Mouse (Mus musculus): ENCODE measurements at regions not wholly inside any gene's neighbourhood (a gene's known extent, or its start where the extent isn't known, plus 50 kb on each side); places are given as distances from the start of the nearest gene placed in this dataset.

DNA sequence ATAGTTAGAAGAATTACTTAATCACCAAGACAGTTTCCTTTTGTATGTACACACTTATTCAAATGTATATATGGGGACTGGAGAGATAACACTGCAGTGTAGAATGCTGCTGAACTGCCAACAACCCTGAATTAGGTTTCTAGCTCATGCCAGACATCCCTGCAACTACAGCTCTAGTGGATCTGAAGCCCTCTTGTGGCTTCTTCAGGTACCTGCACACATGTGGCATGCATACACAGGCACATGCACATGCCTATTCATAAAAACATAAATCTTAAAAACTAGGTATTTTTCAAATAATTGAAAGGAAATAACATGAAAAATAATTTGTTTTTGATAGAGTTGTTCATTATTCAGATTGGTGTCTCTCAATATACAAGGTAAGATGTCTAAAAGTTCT lies 445.1 kb upstream of the Cited2 start:
- Histone ChIP-seq H3K27ac (ENCODE audit: insufficient read depth, low read length) (no peak overlapping the region), H3K27me3 (ENCODE audit: control insufficient read depth, insufficient read depth, low read length, poor library complexity, severe bottlenecking) (no peaks in the 10 kb centered on the region), H3K36me3 (ENCODE audit: control insufficient read depth, insufficient read depth, low read length, poor library complexity, severe bottlenecking) (no peaks in the 10 kb centered on the region), H3K4me3 (ENCODE audit: low read depth, low read length) (no peak overlapping the region), H3K9ac (ENCODE audit: low read depth, poor library complexity, severe bottlenecking) (no peak overlapping the region), H3K4me1 (ENCODE audit: control insufficient read depth, insufficient read depth, low read length) (no peaks in the 10 kb centered on the region), H3K9me3 (replicated peaks; ENCODE audit: control insufficient read depth, insufficient read depth, low read length, poor library complexity, severe bottlenecking) (no peaks in the 10 kb centered on the region)
- TF ChIP-seq CTCF (IDR thresholded peaks at IDR 0.05; ENCODE audit: low read depth, low read length): no peak
- TF ChIP-seq POLR2A (IDR thresholded peaks at IDR 0.05; ENCODE audit: insufficient read depth, low read length): no peak
- TF ChIP-seq EP300 (IDR thresholded peaks at IDR 0.05; ENCODE audit: insufficient read depth, low read depth, low read length): no peak

- Histone ChIP-seq H3K4me3 (ENCODE audit: low read depth, low read length) (no peak overlapping the region), H3K4me1 (ENCODE audit: control insufficient read depth, insufficient read depth, low read length) (no peaks in the 10 kb centered on the region), H3K9ac (ENCODE audit: low read depth, poor library complexity, severe bottlenecking) (no peak overlapping the region), H3K36me3 (ENCODE audit: control insufficient read depth, insufficient read depth, low read length, poor library complexity, severe bottlenecking) (no peaks in the 10 kb centered on the region), H3K27me3 (ENCODE audit: control insufficient read depth, insufficient read depth, low read length, poor library complexity, severe bottlenecking) (no peaks in the 10 kb centered on the region), H3K27ac (ENCODE audit: insufficient read depth, low read length) (no peak overlapping the region), H3K9me3 (replicated peaks; ENCODE audit: control insufficient read depth, insufficient read depth, low read length, poor library complexity, severe bottlenecking) (no peaks in the 10 kb centered on the region; the same call in 1 of the 2 replicates)
- TF ChIP-seq EP300 (IDR thresholded peaks at IDR 0.05; ENCODE audit: insufficient read depth, low read depth, low read length): no peak
- TF ChIP-seq CTCF (IDR thresholded peaks at IDR 0.05; ENCODE audit: low read depth, low read length): no peak
- TF ChIP-seq POLR2A (IDR thresholded peaks at IDR 0.05; ENCODE audit: insufficient read depth, low read length): no peak
Measured at GRCm38 (mm10) chr10:17284858-17285257, 438.2 kb upstream of the Cited2 start.

DNA sequence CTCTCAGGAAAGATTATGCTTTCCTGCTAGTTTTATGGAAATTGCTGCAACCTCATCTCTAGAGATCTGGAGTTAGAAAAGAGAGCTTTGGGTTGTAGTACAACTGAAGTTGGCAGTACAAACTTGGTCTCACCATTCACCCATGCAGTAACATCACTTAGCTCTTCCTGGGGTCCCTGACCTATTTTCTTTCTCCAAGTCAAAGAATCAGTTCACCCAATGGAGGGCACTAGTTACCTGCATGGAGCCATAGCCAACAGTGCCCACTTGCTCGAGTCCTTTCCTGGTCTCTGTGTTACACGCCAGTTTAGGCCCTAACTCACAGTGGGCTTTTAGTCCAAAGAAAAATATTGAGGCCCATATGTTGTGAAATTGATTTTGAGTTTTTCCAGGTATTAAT lies 435.9 kb upstream of the Cited2 start:
- TF ChIP-seq CTCF (IDR thresholded peaks at IDR 0.05; ENCODE audit: low read depth, low read length) (no peak), POLR2A (IDR thresholded peaks at IDR 0.05; ENCODE audit: insufficient read depth, low read length) (no peak), EP300 (IDR thresholded peaks at IDR 0.05; ENCODE audit: insufficient read depth, low read depth, low read length) (no peak)
- H3K36me3 ChIP-seq (ENCODE audit: control insufficient read depth, insufficient read depth, low read length, poor library complexity, severe bottlenecking): no peaks in the 10 kb centered on the region

DNA sequence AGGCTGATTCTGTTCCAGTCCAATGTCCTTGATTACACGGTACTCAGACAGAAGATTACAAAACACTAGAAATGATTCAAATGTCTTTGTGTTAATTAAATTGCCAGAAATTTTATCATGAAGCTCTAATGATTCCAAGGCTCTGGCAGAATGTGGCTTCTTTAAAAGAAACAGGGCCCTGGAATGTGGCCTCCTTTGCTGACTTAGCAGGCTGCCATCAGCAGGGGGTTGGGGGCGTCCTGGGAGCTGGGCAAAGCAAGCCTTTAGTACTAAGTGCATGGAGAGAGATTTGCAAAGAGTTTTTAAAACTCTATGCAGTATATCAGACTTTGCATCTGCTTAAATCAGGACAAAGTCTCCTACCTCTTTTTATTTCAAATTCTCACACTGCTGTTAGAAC lies 434.8 kb upstream of the Cited2 start:
- Histone ChIP-seq H3K4me1 (ENCODE audit: control insufficient read depth, insufficient read depth, low read length) (no peaks in the 10 kb centered on the region), H3K27me3 (ENCODE audit: control insufficient read depth, insufficient read depth, low read length, poor library complexity, severe bottlenecking) (no peaks in the 10 kb centered on the region), H3K9ac (ENCODE audit: low read depth, poor library complexity, severe bottlenecking) (no peak overlapping the region), H3K4me3 (ENCODE audit: low read depth, low read length) (no peak overlapping the region), H3K9me3 (replicated peaks; ENCODE audit: control insufficient read depth, insufficient read depth, low read length, poor library complexity, severe bottlenecking) (no peaks in the 10 kb centered on the region; the same call in 1 of the 2 replicates), H3K27ac (ENCODE audit: insufficient read depth, low read length) (no peak overlapping the region), H3K36me3 (ENCODE audit: control insufficient read depth, insufficient read depth, low read length, poor library complexity, severe bottlenecking) (no peaks in the 10 kb centered on the region)
- TF ChIP-seq POLR2A (IDR thresholded peaks at IDR 0.05; ENCODE audit: insufficient read depth, low read length) (no peak), CTCF (IDR thresholded peaks at IDR 0.05; ENCODE audit: low read depth, low read length) (no peak), EP300 (IDR thresholded peaks at IDR 0.05; ENCODE audit: insufficient read depth, low read depth, low read length) (no peak)

More for the DNA sequence above, 435.9 kb upstream of the Cited2 start:
- H3K9me3 ChIP-seq (replicated peaks; ENCODE audit: control insufficient read depth, insufficient read depth, low read length, poor library complexity, severe bottlenecking): no peaks in the 10 kb centered on the region; the same call in 1 of the 2 replicates
- no peak overlapping the region for H3K27ac ChIP-seq (ENCODE audit: insufficient read depth, low read length)
- no peak overlapping the region for H3K9ac ChIP-seq (ENCODE audit: low read depth, poor library complexity, severe bottlenecking)
- no peaks in the 10 kb centered on the region for H3K4me1 ChIP-seq (ENCODE audit: control insufficient read depth, insufficient read depth, low read length)
- no peak overlapping the region for H3K4me3 ChIP-seq (ENCODE audit: low read depth, low read length)
- H3K27me3 ChIP-seq (ENCODE audit: control insufficient read depth, insufficient read depth, low read length, poor library complexity, severe bottlenecking): no peaks in the 10 kb centered on the region

- no peak overlapping the region for H3K4me3 ChIP-seq (ENCODE audit: low read depth, low read length)
- TF ChIP-seq POLR2A (IDR thresholded peaks at IDR 0.05; ENCODE audit: insufficient read depth, low read length): no peak
- TF ChIP-seq CTCF (IDR thresholded peaks at IDR 0.05; ENCODE audit: low read depth, low read length): no peak
- no peak for TF ChIP-seq EP300 (IDR thresholded peaks at IDR 0.05; ENCODE audit: insufficient read depth, low read depth, low read length)
- H3K27ac ChIP-seq (ENCODE audit: insufficient read depth, low read length): no peak overlapping the region
- no peaks in the 10 kb centered on the region for H3K27me3 ChIP-seq (ENCODE audit: control insufficient read depth, insufficient read depth, low read length, poor library complexity, severe bottlenecking)
- H3K9me3 ChIP-seq (replicated peaks; ENCODE audit: control insufficient read depth, insufficient read depth, low read length, poor library complexity, severe bottlenecking): no peaks in the 10 kb centered on the region; the same call in 1 of the 2 replicates
- H3K4me1 ChIP-seq (ENCODE audit: control insufficient read depth, insufficient read depth, low read length): no peaks in the 10 kb centered on the region
- no peaks in the 10 kb centered on the region for H3K36me3 ChIP-seq (ENCODE audit: control insufficient read depth, insufficient read depth, low read length, poor library complexity, severe bottlenecking)
- no peak overlapping the region for H3K9ac ChIP-seq (ENCODE audit: low read depth, poor library complexity, severe bottlenecking)
Measured at GRCm38 (mm10) chr10:17292331-17292730, 430.7 kb upstream of the Cited2 start.

DNA sequence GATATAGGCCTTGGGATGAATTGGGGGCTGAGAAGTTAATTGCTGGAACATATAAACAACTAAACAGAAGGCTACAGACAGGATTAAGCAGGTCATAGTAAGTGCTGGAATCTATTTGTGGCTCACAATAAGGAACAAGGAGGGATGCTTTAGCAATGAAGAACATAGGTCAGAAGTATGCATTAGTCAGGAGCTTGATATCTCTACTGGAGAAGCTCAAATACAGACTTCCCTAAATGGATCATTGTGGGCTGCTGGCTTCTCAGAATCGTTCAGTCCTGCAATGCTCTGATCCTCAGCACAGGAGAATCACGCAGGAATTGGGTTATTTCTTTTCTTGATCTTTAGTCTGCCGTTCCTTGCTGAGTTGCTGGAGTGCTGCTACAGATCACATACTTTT lies 428.6 kb upstream of the Cited2 start:
- Histone ChIP-seq H3K9ac (ENCODE audit: low read depth, poor library complexity, severe bottlenecking) (no peak overlapping the region), H3K4me1 (ENCODE audit: control insufficient read depth, insufficient read depth, low read length) (no peaks in the 10 kb centered on the region), H3K27me3 (ENCODE audit: control insufficient read depth, insufficient read depth, low read length, poor library complexity, severe bottlenecking) (no peaks in the 10 kb centered on the region), H3K36me3 (ENCODE audit: control insufficient read depth, insufficient read depth, low read length, poor library complexity, severe bottlenecking) (no peaks in the 10 kb centered on the region), H3K9me3 (replicated peaks; ENCODE audit: control insufficient read depth, insufficient read depth, low read length, poor library complexity, severe bottlenecking) (no peaks in the 10 kb centered on the region), H3K4me3 (ENCODE audit: low read depth, low read length) (no peak overlapping the region), H3K27ac (ENCODE audit: insufficient read depth, low read length) (no peak overlapping the region)
- TF ChIP-seq CTCF (IDR thresholded peaks at IDR 0.05; ENCODE audit: low read depth, low read length) (no peak), EP300 (IDR thresholded peaks at IDR 0.05; ENCODE audit: insufficient read depth, low read depth, low read length) (no peak), POLR2A (IDR thresholded peaks at IDR 0.05; ENCODE audit: insufficient read depth, low read length) (no peak)

Data from ES-Bruce4 (cell line).